Mouse (Mus musculus): Measurements from ENCODE around the gene Csmd2. TPM values are rescaled to one million over a fixed set of nuclear protein-coding genes. Genes with fewer than 3 reads are reported as not detected.
A peak's percentile ranks its signal among the peaks of the same experiment; 100 is the strongest.

The Csmd2 gene
- polyA plus RNA-seq, 1 experiment = 13.4 TPM

DNA sequence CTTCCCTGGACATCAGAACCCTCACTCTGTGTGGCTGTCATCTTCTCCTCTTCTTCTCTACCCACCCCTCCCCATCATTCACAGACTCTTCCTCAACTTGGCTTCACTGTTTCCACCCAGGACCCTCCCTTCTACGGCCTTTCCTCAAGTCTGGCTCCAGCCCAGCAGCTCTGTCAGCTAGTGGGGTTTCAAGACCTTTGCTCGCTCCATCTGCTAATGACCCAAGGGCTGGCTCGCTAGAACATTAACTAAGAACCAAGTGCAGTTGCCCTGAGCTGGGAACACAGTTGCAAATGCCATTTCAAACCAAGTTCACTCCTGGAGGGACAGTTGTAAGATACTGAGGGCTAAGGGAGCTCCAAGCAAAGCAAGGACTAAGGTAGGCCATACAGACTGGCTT, 11.6 kb downstream of the Csmd2 start:
- no peak for DNase-seq
- TF ChIP-seq CTCF (IDR thresholded peaks at IDR 0.05; ENCODE audit: borderline replicate concordance, insufficient read depth, low read depth, low read length) = no peak
- TF ChIP-seq POLR2A (IDR thresholded peaks at IDR 0.05; ENCODE audit: borderline replicate concordance, insufficient read depth, low read length) = no peak
- H3K4me3 ChIP-seq (replicated peaks; ENCODE audit: insufficient read depth, low read depth, low read length) = no peak overlapping the region
- peaks cover 8% of the 10 kb centered on the region for H3K4me1 ChIP-seq (ENCODE audit: control insufficient read depth, insufficient read depth, low read length)
- H3K27me3 ChIP-seq (ENCODE audit: control insufficient read depth, insufficient read depth, low read length) = no peaks in the 10 kb centered on the region
- no peak overlapping the region for H3K27ac ChIP-seq (ENCODE audit: insufficient read depth, low read length)
- WGBS = 76% methylated on average over 3 of the region's 3 CpGs

- Histone ChIP-seq H3K4me3 (replicated peaks; ENCODE audit: insufficient read depth, low read depth, low read length) (no peak overlapping the region), H3K4me1 (ENCODE audit: control insufficient read depth, insufficient read depth, low read length) (peaks cover 8% of the 10 kb centered on the region), H3K27ac (ENCODE audit: insufficient read depth, low read length) (no peak overlapping the region), H3K27me3 (ENCODE audit: control insufficient read depth, insufficient read depth, low read length) (no peaks in the 10 kb centered on the region)
- 76% methylated on average over 4 of the region's 4 CpGs for WGBS
- DNase-seq = peak in 1 of 2 experiments; percentile 42
- TF ChIP-seq CTCF (IDR thresholded peaks at IDR 0.05; ENCODE audit: borderline replicate concordance, insufficient read depth, low read depth, low read length) (no peak), POLR2A (IDR thresholded peaks at IDR 0.05; ENCODE audit: borderline replicate concordance, insufficient read depth, low read length) (no peak)
Measured at GRCm38 (mm10) chr4:128002638-128003101, 15.0 kb downstream of the Csmd2 start.

DNA sequence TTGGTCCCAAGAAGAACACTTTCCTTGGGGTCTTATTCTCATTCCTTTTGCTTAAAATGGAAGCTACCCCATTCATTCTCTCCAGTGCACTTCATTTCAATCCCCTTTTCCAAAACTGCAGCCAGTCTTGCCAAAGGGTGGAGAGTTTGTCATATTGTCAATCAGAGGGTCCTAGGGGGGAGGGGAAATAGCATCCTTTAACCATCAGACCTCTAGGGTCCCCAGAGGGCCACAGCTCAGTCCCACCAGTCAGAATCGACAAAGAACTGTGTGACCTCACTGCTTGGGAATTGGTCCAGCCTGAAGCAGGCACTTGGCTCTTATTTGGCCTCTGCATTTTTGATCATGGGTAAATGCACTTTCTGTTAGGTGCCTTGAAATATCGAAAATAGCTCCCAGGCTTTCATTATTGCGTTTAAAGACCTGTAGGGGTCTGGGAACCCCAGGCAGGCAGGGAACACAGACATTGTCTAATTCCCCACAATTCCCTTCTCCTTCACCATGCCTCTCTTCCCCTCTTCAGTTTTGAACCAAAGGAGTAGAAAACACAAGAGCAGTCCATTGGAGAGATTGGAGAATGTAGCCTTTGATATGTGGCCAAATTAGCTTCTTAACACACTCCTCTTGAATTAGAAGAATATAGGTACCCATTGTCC, 17.3 kb downstream of the Csmd2 start:
- 50% methylated on average over 3 of the region's 3 CpGs for WGBS
- Histone ChIP-seq H3K27ac (ENCODE audit: insufficient read depth, low read length) (no peak overlapping the region), H3K27me3 (ENCODE audit: control insufficient read depth, insufficient read depth, low read length) (no peaks in the 10 kb centered on the region), H3K4me1 (ENCODE audit: control insufficient read depth, insufficient read depth, low read length) (peaks cover 8% of the 10 kb centered on the region), H3K4me3 (replicated peaks; ENCODE audit: insufficient read depth, low read depth, low read length) (no peak overlapping the region)
- DNase-seq = no peak
- no peak for TF ChIP-seq POLR2A (IDR thresholded peaks at IDR 0.05; ENCODE audit: borderline replicate concordance, insufficient read depth, low read length)
- no peak for TF ChIP-seq CTCF (IDR thresholded peaks at IDR 0.05; ENCODE audit: borderline replicate concordance, insufficient read depth, low read depth, low read length)

DNA sequence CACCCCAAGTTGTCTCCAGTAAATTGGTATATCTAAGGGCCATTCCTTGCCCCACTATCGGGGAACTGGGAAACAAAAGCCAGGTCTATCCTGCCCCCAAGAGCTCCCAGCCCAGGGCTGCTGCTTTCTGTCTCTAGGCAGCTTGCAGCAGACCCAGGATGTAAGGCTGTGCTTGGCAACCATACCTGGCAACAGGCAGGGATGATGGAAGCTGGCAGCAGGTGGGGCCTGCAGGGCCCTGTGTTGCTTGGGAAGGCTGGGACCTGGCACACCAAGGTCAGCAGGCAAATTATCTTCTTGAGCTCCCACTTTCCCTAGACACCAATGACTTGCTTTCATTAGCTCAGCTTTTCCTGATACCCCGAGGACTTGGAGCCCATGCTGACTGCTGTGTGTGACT, 31.8 kb downstream of the Csmd2 start:
- peak; percentile 59 to 68 for DNase-seq
- peaks cover 17% of the 10 kb centered on the region for H3K4me1 ChIP-seq (ENCODE audit: control insufficient read depth, insufficient read depth, low read length)
- H3K27ac ChIP-seq (ENCODE audit: insufficient read depth, low read length) = no peak overlapping the region
- no peak overlapping the region for H3K4me3 ChIP-seq (replicated peaks; ENCODE audit: insufficient read depth, low read depth, low read length)
- TF ChIP-seq CTCF (IDR thresholded peaks at IDR 0.05; ENCODE audit: borderline replicate concordance, insufficient read depth, low read depth, low read length) = no peak
- TF ChIP-seq POLR2A (IDR thresholded peaks at IDR 0.05; ENCODE audit: borderline replicate concordance, insufficient read depth, low read length) = no peak
- 46% methylated on average over 2 of the region's 2 CpGs for WGBS
- H3K27me3 ChIP-seq (ENCODE audit: control insufficient read depth, insufficient read depth, low read length) = no peaks in the 10 kb centered on the region

DNA sequence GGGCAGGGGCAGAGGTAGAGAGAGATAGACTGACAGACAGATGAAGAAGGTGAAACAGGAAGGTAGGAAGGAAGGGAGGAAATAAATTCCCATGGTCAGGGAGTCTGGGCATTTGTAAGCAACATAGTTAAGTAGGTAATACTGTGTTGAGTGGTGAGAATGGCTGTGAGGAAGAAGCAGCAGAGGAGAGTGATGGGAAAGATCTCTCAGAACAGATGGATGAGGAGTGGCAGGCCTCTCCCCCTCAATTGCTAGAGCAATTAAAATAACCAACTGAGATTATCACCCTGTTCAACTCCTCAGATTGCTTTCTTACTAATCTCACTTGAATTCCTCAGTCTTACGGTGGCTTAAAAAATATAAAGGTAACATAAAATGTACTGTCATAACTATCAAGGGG, 40.6 kb downstream of the Csmd2 start:
- Histone ChIP-seq H3K4me1 (ENCODE audit: control insufficient read depth, insufficient read depth, low read length) (peaks cover 3% of the 10 kb centered on the region; the same call in 1 of the 2 replicates), H3K27me3 (ENCODE audit: control insufficient read depth, insufficient read depth, low read length) (no peaks in the 10 kb centered on the region)
- WGBS = 91% methylated on average over 1 of the region's 1 CpGs

DNA sequence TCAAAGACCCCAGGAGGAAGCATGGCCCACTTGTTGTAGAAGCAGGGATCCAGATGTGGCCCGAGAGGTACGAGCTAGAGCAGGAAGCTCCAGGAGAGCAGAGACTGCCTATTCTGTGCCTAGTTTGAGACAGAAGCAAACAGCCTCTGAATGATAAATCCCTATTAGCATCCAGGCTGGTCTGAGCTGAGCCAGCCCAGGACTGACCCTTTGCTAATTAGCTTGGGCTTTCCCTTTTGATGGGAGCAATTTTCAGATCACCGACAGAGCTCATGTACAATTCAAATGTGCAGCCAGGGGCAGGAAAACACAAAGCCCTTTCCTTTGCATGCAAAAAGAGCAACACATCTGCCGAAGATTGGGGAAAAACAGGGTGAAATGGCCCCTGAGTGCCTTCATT, 54.2 kb downstream of the Csmd2 start:
- Histone ChIP-seq H3K4me1 (ENCODE audit: control insufficient read depth, insufficient read depth, low read length) (peaks cover 10% of the 10 kb centered on the region), H3K27ac (ENCODE audit: insufficient read depth, low read length) (no peak overlapping the region), H3K27me3 (ENCODE audit: control insufficient read depth, insufficient read depth, low read length) (no peaks in the 10 kb centered on the region), H3K4me3 (replicated peaks; ENCODE audit: insufficient read depth, low read depth, low read length) (no peak overlapping the region)
- no peak for DNase-seq
- 86% methylated on average over 4 of the region's 4 CpGs for WGBS
- TF ChIP-seq POLR2A (IDR thresholded peaks at IDR 0.05; ENCODE audit: borderline replicate concordance, insufficient read depth, low read length) (no peak), CTCF (IDR thresholded peaks at IDR 0.05; ENCODE audit: borderline replicate concordance, insufficient read depth, low read depth, low read length) (no peak)

More for the DNA sequence above, 40.6 kb downstream of the Csmd2 start:
- Histone ChIP-seq H3K27ac (ENCODE audit: insufficient read depth, low read length) (no peak overlapping the region), H3K4me3 (replicated peaks; ENCODE audit: insufficient read depth, low read depth, low read length) (no peak overlapping the region)
- TF ChIP-seq POLR2A (IDR thresholded peaks at IDR 0.05; ENCODE audit: borderline replicate concordance, insufficient read depth, low read length) = no peak
- no peak for TF ChIP-seq CTCF (IDR thresholded peaks at IDR 0.05; ENCODE audit: borderline replicate concordance, insufficient read depth, low read depth, low read length)
- DNase-seq = no peak

DNA sequence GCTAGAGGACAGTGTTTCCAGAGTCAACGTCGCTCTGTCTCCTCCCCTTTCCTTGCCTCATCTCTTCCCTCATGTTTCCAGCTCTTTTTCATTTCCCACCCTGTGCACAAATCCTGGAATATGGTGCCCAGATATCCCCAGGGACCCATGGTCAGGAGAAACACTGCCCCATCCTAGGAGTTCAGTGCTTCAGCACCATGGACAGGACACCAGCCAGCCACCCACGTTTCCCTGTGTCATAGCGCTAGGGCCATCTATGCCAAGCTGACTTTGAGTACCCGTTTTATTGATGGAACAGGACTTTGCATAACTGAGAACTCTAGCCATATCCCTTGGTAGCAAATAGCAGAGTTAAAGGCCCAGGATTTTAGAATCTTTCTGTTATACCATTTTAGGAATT, 55.0 kb downstream of the Csmd2 start:
- no peak for DNase-seq
- WGBS = 80% methylated on average over 5 of the region's 5 CpGs
- no peak overlapping the region for H3K27ac ChIP-seq (ENCODE audit: insufficient read depth, low read length)
- no peak for TF ChIP-seq CTCF (IDR thresholded peaks at IDR 0.05; ENCODE audit: borderline replicate concordance, insufficient read depth, low read depth, low read length)
- TF ChIP-seq POLR2A (IDR thresholded peaks at IDR 0.05; ENCODE audit: borderline replicate concordance, insufficient read depth, low read length) = no peak
- no peak overlapping the region for H3K4me3 ChIP-seq (replicated peaks; ENCODE audit: insufficient read depth, low read depth, low read length)
- peaks cover 10% of the 10 kb centered on the region for H3K4me1 ChIP-seq (ENCODE audit: control insufficient read depth, insufficient read depth, low read length)
- H3K27me3 ChIP-seq (ENCODE audit: control insufficient read depth, insufficient read depth, low read length) = no peaks in the 10 kb centered on the region

DNA sequence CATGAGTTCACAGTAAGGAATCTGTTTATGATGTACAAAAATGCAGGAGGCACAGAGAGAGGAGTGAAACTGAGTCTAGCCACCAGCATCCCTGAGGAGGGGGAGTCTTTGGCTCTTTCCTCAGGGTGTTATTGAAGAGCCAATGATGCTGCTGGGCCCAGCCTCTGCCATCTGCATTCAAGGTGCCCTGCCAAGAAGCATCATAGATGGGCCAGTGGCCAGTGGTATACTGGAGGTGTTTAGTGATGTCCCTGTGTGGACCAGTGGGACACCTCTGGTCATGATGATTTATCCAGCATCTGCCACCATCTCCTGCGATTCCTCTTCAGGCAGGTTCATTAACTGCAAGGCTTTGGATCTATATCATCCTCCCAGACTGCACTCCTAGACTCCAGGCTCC, 61.1 kb downstream of the Csmd2 start:
- H3K4me3 ChIP-seq (replicated peaks; ENCODE audit: insufficient read depth, low read depth, low read length) = no peak overlapping the region
- no peak overlapping the region for H3K27ac ChIP-seq (ENCODE audit: insufficient read depth, low read length)
- WGBS = 36% methylated on average over 1 of the region's 1 CpGs
- no peaks in the 10 kb centered on the region; the same call in 1 of the 2 replicates for H3K27me3 ChIP-seq (ENCODE audit: control insufficient read depth, insufficient read depth, low read length)
- peaks cover 14% of the 10 kb centered on the region for H3K4me1 ChIP-seq (ENCODE audit: control insufficient read depth, insufficient read depth, low read length)
- DNase-seq = peak in 1 of 2 experiments; percentile 6
- TF ChIP-seq CTCF (IDR thresholded peaks at IDR 0.05; ENCODE audit: borderline replicate concordance, insufficient read depth, low read depth, low read length) (no peak), POLR2A (IDR thresholded peaks at IDR 0.05; ENCODE audit: borderline replicate concordance, insufficient read depth, low read length) (no peak)
